Mouse (Mus musculus): Measurements from ENCODE around the gene Ndufa13. TPM values are rescaled to one million over a fixed set of nuclear protein-coding genes. Genes with fewer than 3 reads are reported as not detected.
"Not testable (repeated sequence)": the region's sequence is repeated elsewhere in the genome, so short reads cannot be mapped to it uniquely, and the experiment has no call there.

Gene Ndufa13
- polyA plus RNA-seq (2016; fragmentation: Nextera tagmentation; extraction: Ambion mirVana) = 309 and 314 TPM in 2 replicates

DNA sequence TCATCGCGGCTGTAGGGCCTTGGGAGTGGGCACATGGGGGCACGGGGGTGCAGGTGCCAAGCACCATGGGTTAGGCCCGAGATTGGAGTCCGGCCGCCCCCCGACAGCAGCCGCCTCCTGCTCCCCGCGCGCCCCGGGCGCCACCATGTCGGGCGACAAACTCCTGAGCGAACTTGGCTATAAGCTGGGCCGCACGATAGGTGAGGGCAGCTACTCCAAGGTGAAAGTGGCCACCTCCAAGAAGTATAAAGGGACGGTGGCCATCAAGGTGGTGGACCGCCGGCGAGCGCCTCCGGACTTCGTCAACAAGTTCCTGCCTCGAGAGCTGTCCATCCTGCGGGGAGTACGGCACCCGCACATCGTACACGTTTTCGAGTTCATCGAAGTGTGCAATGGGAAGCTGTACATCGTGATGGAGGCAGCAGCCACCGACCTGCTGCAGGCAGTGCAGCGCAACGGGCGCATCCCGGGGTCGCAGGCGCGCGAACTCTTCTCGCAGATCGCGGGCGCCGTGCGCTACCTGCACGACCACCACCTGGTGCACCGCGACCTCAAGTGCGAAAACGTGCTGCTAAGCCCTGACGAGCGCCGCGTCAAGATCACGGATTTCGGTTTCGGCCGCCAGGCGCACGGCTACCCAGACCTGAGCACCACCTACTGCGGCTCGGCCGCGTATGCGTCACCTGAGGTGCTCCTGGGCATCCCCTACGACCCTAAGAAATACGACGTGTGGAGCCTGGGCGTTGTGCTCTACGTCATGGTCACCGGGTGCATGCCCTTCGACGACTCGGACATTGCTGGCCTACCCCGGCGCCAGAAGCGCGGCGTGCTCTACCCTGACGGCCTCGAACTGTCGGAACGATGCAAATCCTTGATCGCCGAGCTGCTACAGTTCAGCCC, at the start of gene Ndufa13, which contains the start of the genes Tssk6 and Yjefn3:
Gene Ndufa13 (minus strand): TSS at position 396 of the 900 bp plus-strand sequence.
Gene Tssk6 (plus strand): TSS at position 22 of the 900 bp plus-strand sequence.
Gene Yjefn3 (minus strand): TSS at position 550 of the 900 bp plus-strand sequence.
- Histone ChIP-seq H3K36me3 (peaks cover 21% of the 10 kb centered on the region), H3K4me3 (peak within 1 kb of the TSS; percentile 84), H3K4me2 (peak within 1 kb of the TSS; percentile 90), H3K9ac (peak within 1 kb of the TSS; percentile 84), H3K9me3 (replicated peaks) (no peaks in the 10 kb centered on the region), H3K27me3 (replicated peaks) (no peaks in the 10 kb centered on the region), H3K27ac (ENCODE audit: poor library complexity, severe bottlenecking) (peak within 1 kb of the TSS; percentile 93), H3K4me1 (replicated peaks) (peaks cover 41% of the 10 kb centered on the region)
- WGBS = 3% methylated on average over 89 of the region's 89 CpGs
- peak; percentile 46 for ATAC-seq (ENCODE audit: insufficient number of reproducible peaks, low FRiP score)

DNA sequence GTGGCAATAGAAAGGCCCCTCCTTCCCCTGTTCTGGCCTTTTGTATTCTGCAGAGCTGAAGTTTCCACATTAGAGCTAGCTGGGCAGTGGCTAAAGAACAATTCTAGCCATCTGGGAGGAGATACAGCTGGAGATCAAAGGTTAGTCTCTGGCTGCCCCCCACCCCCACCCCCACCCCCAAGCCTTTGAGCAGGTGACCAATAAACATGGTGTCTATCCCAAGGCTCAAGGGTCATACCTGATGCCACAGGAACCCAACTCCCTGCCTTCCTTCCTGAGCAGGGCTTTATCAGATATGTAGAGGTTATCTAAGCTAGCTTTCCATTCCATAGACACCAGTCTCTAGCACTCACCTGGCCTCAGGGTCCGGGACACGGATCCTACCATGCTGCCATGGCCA, 47.9 kb upstream of the Ndufa13 start:
- H3K4me2 ChIP-seq = no peak overlapping the region
- 91% methylated on average over 2 of the region's 2 CpGs for WGBS
- H3K36me3 ChIP-seq = peaks cover 27% of the 10 kb centered on the region
- H3K9me3 ChIP-seq (replicated peaks) = no peaks in the 10 kb centered on the region
- no peak overlapping the region for H3K9ac ChIP-seq
- peaks cover 19% of the 10 kb centered on the region for H3K4me1 ChIP-seq (replicated peaks)
- H3K4me3 ChIP-seq = no peak overlapping the region
- ATAC-seq (ENCODE audit: insufficient number of reproducible peaks, low FRiP score) = no peak
- H3K27me3 ChIP-seq (replicated peaks) = no peaks in the 10 kb centered on the region
- H3K27ac ChIP-seq (ENCODE audit: poor library complexity, severe bottlenecking) = no peak overlapping the region

DNA sequence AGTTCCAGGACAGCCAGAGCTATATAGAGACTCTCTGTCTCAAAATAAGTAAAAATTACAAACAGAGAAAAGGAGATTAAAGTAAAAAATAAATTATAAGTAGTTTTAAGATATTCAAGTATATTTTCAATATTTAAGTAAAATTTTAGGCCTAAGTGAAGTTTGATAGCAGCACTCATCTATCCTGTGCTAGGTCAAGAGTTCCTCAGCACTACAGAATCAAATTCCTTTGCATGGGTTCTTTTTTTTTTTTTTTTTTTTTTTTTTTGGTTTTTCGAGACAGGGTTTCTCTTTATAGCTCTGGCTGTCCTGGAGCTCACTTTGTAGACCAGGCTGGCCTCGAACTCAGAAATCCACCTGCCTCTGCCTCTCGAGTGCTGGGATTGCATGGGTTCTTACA, 40.1 kb upstream of the Ndufa13 start:
- H3K36me3 ChIP-seq = not testable (repeated sequence)
- 86% methylated on average over 3 of the region's 3 CpGs for WGBS
- peaks cover 64% of the 10 kb centered on the region for H3K4me1 ChIP-seq (replicated peaks)

DNA sequence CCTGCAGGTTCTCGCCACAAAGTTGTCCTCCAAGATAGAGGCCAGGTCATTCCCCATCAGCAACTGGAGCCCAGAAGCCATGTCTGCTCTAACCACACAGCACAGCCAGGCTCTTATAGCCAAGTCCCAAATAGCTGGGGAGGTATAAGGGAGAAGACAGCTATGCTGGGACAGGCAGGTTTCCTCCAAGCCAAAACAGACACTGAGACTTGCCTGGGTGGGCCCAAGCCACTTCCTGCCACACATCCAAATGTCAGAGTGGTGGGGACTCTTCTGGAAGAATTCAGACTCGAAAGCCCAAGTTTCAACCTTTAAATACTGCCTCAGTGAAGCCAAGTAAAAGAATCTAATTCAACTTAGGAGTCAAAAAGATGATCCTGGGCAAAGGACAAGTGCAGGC, 38.0 kb upstream of the Ndufa13 start:
- H3K4me1 ChIP-seq (replicated peaks) = peaks cover 85% of the 10 kb centered on the region
- WGBS = 73% methylated on average over 2 of the region's 2 CpGs
- H3K4me3 ChIP-seq = no peak overlapping the region
- no peaks in the 10 kb centered on the region for H3K9me3 ChIP-seq (replicated peaks)
- H3K27ac ChIP-seq (ENCODE audit: poor library complexity, severe bottlenecking) = peak overlapping the region; percentile 73
- peaks cover 5% of the 10 kb centered on the region for H3K36me3 ChIP-seq
- H3K4me2 ChIP-seq = no peak overlapping the region
- H3K9ac ChIP-seq = no peak overlapping the region
- no peaks in the 10 kb centered on the region for H3K27me3 ChIP-seq (replicated peaks)
- ATAC-seq (ENCODE audit: insufficient number of reproducible peaks, low FRiP score) = no peak

More for the DNA sequence above, 40.1 kb upstream of the Ndufa13 start:
- H3K9me3 ChIP-seq (replicated peaks); H3K4me2 ChIP-seq; H3K9ac ChIP-seq; ATAC-seq (ENCODE audit: insufficient number of reproducible peaks, low FRiP score); H3K27me3 ChIP-seq (replicated peaks); H3K27ac ChIP-seq (ENCODE audit: poor library complexity, severe bottlenecking); H3K4me3 ChIP-seq: not testable (repeated sequence)

DNA sequence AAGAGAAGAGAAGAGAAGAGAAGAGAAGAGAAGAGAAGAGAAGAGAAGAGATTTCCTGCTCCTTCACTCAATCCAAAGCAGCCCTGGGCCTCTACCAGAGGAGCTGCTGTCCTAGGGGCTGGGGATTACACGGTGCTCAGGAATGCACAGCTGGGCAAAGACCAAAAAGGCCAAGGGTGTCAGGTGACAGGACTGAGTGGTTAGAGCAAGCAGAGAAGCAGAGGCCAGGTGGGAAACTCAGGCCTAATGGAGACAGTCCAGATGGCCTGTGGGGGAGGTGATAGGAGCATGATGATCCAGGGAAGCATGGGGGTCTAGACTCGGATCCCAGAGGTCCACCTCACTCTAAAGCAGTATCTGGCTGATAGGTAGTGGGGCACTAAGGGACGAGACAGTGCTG, 37.3 kb upstream of the Ndufa13 start:
- Histone ChIP-seq H3K4me3 (no peak overlapping the region), H3K9ac (no peak overlapping the region), H3K9me3 (replicated peaks) (no peaks in the 10 kb centered on the region), H3K36me3 (peaks cover 13% of the 10 kb centered on the region), H3K27me3 (replicated peaks) (no peaks in the 10 kb centered on the region), H3K4me1 (replicated peaks) (peaks cover 86% of the 10 kb centered on the region), H3K27ac (ENCODE audit: poor library complexity, severe bottlenecking) (peak overlapping the region; percentile 73), H3K4me2 (peak overlapping the region; percentile 27; the same call in 1 of the 2 replicates)
- no peak for ATAC-seq (ENCODE audit: insufficient number of reproducible peaks, low FRiP score)
- WGBS = 24% methylated on average over 3 of the region's 3 CpGs

DNA sequence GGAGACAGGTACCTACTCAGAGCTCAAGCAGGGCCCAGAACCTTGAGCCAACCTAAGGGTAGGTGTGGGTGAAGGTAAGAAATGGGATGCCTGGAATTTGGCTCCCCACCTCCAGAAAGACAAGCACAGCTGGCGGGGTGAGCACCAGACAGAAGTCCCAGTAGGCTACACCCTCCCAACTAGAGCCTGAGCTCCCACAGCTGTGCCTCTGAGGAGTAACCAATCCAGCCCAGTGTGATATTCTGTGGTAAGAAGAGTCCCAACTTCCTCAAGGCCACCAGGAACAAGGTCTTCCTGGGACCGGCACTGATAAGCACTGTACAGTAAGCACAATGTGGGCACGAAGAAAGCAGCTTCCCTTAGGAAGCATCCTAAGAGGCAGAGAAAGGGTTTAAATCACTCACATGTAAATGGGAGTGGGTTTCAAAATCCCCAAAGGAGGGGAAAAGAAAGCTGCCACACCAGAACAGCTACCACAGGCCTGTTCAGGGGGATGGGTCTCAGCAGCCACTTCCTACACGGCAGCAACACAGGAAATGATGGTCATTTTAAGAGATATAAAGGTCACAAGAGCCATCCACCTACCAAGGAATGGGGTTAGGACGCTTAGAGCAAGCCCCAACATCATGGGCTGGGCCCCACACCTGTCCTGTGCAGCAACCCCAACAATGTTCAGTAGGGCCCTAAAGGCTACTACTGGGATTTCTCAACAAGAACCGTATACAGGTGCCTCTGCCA, 36.1 kb upstream of the Ndufa13 start:
- Histone ChIP-seq H3K27ac (ENCODE audit: poor library complexity, severe bottlenecking) (peak overlapping the region; percentile 96; the same call in 1 of the 2 replicates), H3K9ac (0 out of 2 replicates have a peak overlapping the region, but pooled peaks have one; percentile 17), H3K36me3 (peaks cover 22% of the 10 kb centered on the region), H3K4me3 (no peak overlapping the region), H3K27me3 (replicated peaks) (no peaks in the 10 kb centered on the region), H3K4me1 (replicated peaks) (peaks cover 85% of the 10 kb centered on the region), H3K4me2 (no peak overlapping the region), H3K9me3 (replicated peaks) (no peaks in the 10 kb centered on the region)
- 64% methylated on average over 6 of the region's 6 CpGs for WGBS
- ATAC-seq (ENCODE audit: insufficient number of reproducible peaks, low FRiP score) = no peak

DNA sequence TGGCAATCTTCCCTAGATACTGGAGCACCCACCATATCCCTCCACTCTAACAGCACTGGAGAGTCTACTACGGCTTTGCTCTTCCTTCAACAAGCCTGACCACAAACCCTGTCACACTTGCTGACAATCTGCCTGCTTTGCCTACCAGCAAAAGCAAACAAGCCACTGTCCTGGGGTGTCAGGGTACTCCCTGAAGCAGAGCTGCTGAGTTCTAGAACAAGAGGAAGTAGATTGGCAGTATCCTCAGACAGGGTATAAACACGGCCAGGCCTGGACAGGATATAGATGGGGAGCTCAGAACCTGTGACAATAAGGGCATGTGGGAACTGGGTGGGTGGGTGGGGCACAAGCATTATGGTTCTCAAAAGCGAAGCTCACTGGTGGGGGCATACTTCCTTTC, 35.1 kb upstream of the Ndufa13 start:
- Histone ChIP-seq H3K27me3 (replicated peaks) (no peaks in the 10 kb centered on the region), H3K36me3 (peaks cover 22% of the 10 kb centered on the region), H3K4me1 (replicated peaks) (peaks cover 79% of the 10 kb centered on the region), H3K9ac (no peak overlapping the region), H3K4me3 (no peak overlapping the region), H3K4me2 (no peak overlapping the region), H3K9me3 (replicated peaks) (no peaks in the 10 kb centered on the region), H3K27ac (ENCODE audit: poor library complexity, severe bottlenecking) (peak overlapping the region; percentile 96; the same call in 1 of the 2 replicates)
- 74% methylated on average over 3 of the region's 3 CpGs for WGBS
- no peak for ATAC-seq (ENCODE audit: insufficient number of reproducible peaks, low FRiP score)

DNA sequence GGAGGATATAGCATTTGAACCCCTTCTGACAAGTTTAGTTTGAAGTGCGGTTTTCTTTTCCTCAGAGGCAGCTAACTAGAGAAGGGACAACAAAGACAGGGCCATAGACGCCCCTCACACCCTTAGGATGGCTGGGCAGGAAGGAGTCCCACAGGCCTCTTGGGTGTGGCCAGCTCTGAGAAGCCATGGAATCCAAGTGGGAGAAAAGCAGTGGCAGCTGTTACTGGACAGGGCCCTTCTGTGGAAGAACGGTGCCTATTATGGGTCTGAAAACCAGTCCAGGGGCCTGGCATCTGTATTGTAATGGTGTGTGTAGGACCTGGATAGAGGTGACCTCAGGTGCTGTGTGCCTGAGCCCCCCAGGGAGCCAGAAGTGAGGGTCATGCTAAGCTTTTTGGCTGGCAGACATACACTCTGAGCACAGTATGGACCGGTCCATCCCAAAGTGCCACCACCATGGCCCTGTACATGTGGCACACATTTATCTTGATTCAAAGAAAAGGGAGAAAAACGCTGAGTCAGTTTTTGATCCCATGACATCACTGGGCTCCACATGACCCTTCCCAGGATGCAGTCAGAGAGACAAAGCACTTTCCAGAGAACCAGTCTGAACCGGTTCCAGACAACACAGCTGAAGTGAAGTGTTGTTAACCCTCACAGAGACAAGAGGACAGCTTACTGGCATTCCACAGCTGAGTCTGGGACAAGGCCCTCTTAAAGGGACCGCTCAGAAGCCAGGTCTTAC, 33.9 kb upstream of the Ndufa13 start:
- H3K36me3 ChIP-seq = peaks cover 22% of the 10 kb centered on the region
- peak overlapping the region; percentile 96 for H3K27ac ChIP-seq (ENCODE audit: poor library complexity, severe bottlenecking)
- H3K4me3 ChIP-seq = no peak overlapping the region
- H3K9ac ChIP-seq = peak overlapping the region; percentile 53; the same call in 1 of the 2 replicates
- H3K27me3 ChIP-seq (replicated peaks) = no peaks in the 10 kb centered on the region
- H3K9me3 ChIP-seq (replicated peaks) = no peaks in the 10 kb centered on the region
- ATAC-seq (ENCODE audit: insufficient number of reproducible peaks, low FRiP score) = peak; percentile 86
- 45% methylated on average over 7 of the region's 7 CpGs for WGBS
- peaks cover 75% of the 10 kb centered on the region for H3K4me1 ChIP-seq (replicated peaks)
- no peak overlapping the region for H3K4me2 ChIP-seq

DNA sequence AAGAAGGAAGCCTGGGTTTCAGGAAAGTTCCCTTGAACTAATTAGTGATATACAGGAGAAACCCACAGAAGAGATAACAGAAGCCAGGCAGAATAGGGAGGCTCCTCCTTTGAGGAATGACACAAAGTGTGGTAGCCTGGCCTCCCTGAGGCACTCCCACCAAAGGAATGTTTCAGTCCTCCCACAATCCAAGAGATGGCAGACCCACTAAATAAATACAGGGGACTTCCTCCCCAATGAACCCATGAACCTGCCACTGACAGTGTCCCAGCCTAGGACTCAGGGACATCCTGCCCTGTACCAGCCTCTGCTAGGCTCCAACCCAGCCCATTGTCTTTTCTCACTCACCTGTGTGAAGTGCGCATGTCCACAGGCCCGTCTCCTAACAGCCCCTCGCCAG, 33.1 kb upstream of the Ndufa13 start:
- Histone ChIP-seq H3K4me2 (no peak overlapping the region), H3K9ac (no peak overlapping the region), H3K27ac (ENCODE audit: poor library complexity, severe bottlenecking) (peak overlapping the region; percentile 96), H3K4me1 (replicated peaks) (peaks cover 67% of the 10 kb centered on the region), H3K27me3 (replicated peaks) (no peaks in the 10 kb centered on the region), H3K4me3 (no peak overlapping the region), H3K9me3 (replicated peaks) (no peaks in the 10 kb centered on the region), H3K36me3 (peaks cover 22% of the 10 kb centered on the region)
- no peak for ATAC-seq (ENCODE audit: insufficient number of reproducible peaks, low FRiP score)
- WGBS = 82% methylated on average over 3 of the region's 3 CpGs

DNA sequence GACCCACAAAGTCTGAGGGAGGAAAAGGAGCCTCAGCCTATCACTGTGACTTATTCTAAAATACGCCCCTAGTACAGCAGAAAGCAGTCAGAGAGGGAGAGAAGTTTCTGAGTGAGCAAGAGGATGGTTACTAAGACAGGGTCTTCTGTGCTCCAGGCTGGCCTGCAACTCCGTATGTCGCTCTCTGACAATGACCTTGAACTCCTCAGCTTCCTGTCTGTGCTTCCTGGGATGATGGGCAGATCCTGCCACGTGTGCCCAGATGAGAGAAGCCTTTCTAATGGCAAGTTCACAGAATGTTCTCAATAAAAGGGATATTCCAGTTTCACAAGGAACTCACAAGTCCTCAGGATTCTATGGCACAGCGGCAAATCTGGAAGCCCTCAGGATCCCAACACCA, 32.2 kb upstream of the Ndufa13 start:
- no peak overlapping the region for H3K4me2 ChIP-seq
- no peak for ATAC-seq (ENCODE audit: insufficient number of reproducible peaks, low FRiP score)
- peaks cover 59% of the 10 kb centered on the region for H3K4me1 ChIP-seq (replicated peaks)
- H3K27ac ChIP-seq (ENCODE audit: poor library complexity, severe bottlenecking) = peak overlapping the region; percentile 26; the same call in 1 of the 2 replicates
- no peaks in the 10 kb centered on the region for H3K27me3 ChIP-seq (replicated peaks)
- H3K9me3 ChIP-seq (replicated peaks) = no peaks in the 10 kb centered on the region
- no peak overlapping the region for H3K4me3 ChIP-seq
- H3K36me3 ChIP-seq = peaks cover 22% of the 10 kb centered on the region
- peak overlapping the region; percentile 31 for H3K9ac ChIP-seq
- WGBS = 66% methylated on average over 5 of the region's 5 CpGs
